Mouse (Mus musculus) ES-Bruce4 (cell line): ENCODE measurements around the gene Foxo3.

ENCODE experiments used
- CTCF ChIP-seq: IDR thresholded peaks from one replicate; pipeline ENCODE4 v1.8.1; 2011; ENCODE audit warnings: low read depth, low read length
- POLR2A ChIP-seq: IDR thresholded peaks from one replicate; pipeline ENCODE4 v1.8.1; 2011; ENCODE audit warnings: low read length; ENCODE audit not compliant: insufficient read depth

DNA sequence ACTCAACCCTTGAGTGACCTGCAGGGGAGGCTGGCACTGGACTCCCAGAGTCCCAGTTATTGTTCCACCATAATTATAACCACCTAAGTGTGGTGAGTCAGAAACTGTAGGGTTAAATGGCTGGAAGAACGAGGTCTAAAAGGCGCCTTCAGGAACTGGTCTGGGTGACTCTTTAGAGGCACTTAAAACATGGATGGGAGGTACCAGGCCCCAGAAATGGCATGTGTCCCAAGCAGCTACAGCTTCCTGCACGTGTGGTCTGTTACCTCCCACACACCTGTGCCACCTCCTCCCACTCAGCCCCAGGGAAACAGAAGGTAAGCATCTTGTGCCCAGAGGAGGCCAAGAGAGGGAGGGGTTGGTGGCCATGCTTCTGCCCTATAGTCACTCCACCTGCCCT lies 128.2 kb downstream of the Foxo3 start:
- TF ChIP-seq CTCF (no peak), POLR2A (no peak)
